Mouse (Mus musculus) limb, embryonic 12.5 days (tissue): ENCODE measurements around the gene Dhrs11. TPM values are rescaled to one million over a fixed set of nuclear protein-coding genes. Genes with fewer than 3 reads are reported as not detected.

Experiments used
- ATAC-seq: fragments of 200-750 bp; cut with Nextera tagmentation; 2 replicates; pipeline ENCODE4 v1.8.0; 2017; ENCODE audit warnings: low read depth, moderate TSS enrichment; ENCODE audit not compliant: insufficient number of reproducible peaks, insufficient read depth, low FRiP score, low TSS enrichment
- H3K27ac ChIP-seq: fragments of 300-500 bp; sonication (generic); 2 replicates; pipeline ENCODE4 v1.5.1; 2016; ENCODE audit warnings: mild to moderate bottlenecking, moderate library complexity
- H3K27me3 ChIP-seq: fragments of 300-500 bp; sonication (generic); 2 replicates; pipeline ENCODE4 v1.6.1; 2016; ENCODE audit warnings: mild to moderate bottlenecking, moderate library complexity
- H3K36me3 ChIP-seq: fragments of 300-500 bp; sonication (generic); 2 replicates; pipeline ENCODE4 v1.6.1; 2016; ENCODE audit warnings: mild to moderate bottlenecking, moderate library complexity
- H3K4me1 ChIP-seq: fragments of 300-500 bp; sonication (generic); replicated peaks from 2 replicates; pipeline ENCODE4 v1.6.1; 2016
- H3K4me2 ChIP-seq: fragments of 300-500 bp; sonication (generic); 2 replicates; pipeline ENCODE4 v1.6.1; 2016; ENCODE audit warnings: mild to moderate bottlenecking, moderate library complexity
- H3K4me3 ChIP-seq: fragments of 300-500 bp; sonication (generic); replicated peaks from 2 replicates; pipeline ENCODE4 v1.5.1; 2016; ENCODE audit warnings: mild to moderate bottlenecking
- H3K9ac ChIP-seq: fragments of 300-500 bp; sonication (generic); replicated peaks from 2 replicates; pipeline ENCODE4 v1.6.1; 2016; ENCODE audit warnings: mild to moderate bottlenecking, moderate library complexity
- H3K9me3 ChIP-seq: fragments of 300-500 bp; sonication (generic); 2 replicates; pipeline ENCODE4 v1.6.1; 2016; ENCODE audit warnings: mild to moderate bottlenecking, moderate library complexity
- WGBS: fragments of 180-500 bp; shearing (Covaris S2); methylation state at CpG from one replicate; pipeline ENCODE4 v1.1.7; 2016; 5-methylcytosine and 5-hydroxymethylcytosine counted together
- polyA plus RNA-seq: library from polyadenylated mRNA; unstranded; fragments of >200 nt; fragmentation: Nextera tagmentation; extraction: Ambion mirVana; gene quantifications from 2 replicates; pipeline ENCODE4 v1.2.1, GENCODE M21; 2016

Dhrs11 gene
- polyA plus RNA-seq, 1 experiment from 2014 or later: 9.8 TPM

DNA sequence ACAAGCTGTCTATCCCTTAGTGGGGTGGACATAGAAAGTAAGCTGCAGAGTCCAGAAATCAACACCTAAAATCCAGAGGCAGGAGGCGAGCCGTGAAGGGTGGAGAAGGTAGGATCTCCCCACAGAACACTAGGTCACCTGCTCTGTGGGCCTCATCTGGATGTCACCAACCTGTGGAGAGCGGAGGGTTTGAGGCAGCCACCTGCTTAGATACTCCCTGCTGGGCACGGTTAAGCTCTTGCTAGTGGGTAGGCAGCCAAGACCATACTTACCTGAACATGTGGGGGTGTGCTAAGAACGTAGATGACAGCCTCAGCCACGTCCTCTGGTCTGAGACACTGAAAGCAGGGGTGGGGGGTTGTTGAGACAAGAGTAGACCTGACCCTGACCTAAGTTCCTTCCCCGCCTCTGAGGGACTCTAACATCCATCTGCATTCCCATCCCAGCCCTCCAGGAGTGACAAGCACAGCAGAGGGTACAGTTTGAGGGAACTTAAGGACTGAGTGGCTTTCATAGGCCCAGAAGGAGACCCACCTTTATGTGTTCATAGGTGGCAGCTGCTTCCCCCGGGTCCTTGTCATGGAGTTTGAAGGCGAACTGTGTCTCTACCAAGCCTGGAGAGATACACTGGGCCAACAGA lies 7.5 kb downstream of the Dhrs11 start:
- Histone ChIP-seq H3K36me3 (no peaks in the 10 kb centered on the region), H3K9ac (no peak overlapping the region), H3K27ac (no peak overlapping the region), H3K27me3 (no peaks in the 10 kb centered on the region), H3K9me3 (no peaks in the 10 kb centered on the region), H3K4me1 (0 out of 2 replicates have a peak, but pooled peaks cover 9% of the 10 kb centered on the region), H3K4me3 (no peak overlapping the region), H3K4me2 (no peak overlapping the region)
- no peak for ATAC-seq
- 81% methylated on average over 9 of the region's 9 CpGs for WGBS

DNA sequence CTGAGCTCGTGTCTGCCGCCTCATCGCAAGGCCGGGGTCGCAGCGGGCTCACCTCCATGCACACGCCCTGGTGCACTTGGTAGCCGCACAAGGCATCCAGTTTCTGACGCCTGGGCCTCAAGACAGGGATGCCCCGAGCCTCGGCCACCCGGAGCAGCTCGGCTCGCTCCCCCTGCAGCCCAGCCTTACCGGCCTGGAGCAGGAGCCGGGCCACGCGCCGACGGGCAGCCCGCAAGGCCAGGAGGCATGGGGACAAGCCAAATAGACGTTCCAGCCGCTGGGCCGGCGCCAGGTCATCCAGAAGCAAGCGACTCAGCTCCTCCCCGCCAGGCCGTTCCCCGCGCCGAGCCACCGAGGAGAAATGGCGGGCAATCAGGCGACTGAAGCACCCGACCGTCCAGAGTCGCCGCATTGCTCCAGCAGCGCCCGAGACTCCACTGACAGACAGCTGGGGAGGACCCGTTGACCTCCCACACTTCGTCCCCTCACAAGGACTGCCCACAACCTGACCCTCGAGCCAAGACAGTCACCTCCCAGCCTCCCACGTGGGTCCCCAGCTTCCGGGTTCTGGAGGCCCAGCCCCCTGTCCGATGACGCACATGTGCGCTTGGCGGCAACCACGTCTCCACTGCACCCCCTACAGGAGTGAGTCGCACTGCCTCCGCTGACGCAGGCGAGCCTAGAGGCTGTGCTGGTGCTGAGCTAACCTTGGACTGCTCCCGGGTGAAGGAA lies 9.7 kb downstream of the Dhrs11 start, which contains the start of gene Mrm1:
Gene Mrm1 (minus strand): TSS at position 555 of the 732 bp plus-strand sequence.
- Histone ChIP-seq H3K9me3 (no peaks in the 10 kb centered on the region), H3K36me3 (no peaks in the 10 kb centered on the region), H3K9ac (peak within 1 kb of the TSS; percentile 65), H3K4me2 (peak within 1 kb of the TSS; percentile 100), H3K27ac (peak within 1 kb of the TSS; percentile 53), H3K27me3 (no peaks in the 10 kb centered on the region), H3K4me3 (peak within 1 kb of the TSS; percentile 71), H3K4me1 (0 out of 2 replicates have a peak, but pooled peaks cover 9% of the 10 kb centered on the region)
- under 1% methylated on average over 55 of the region's 55 CpGs for WGBS
- ATAC-seq: peak; percentile 75

DNA sequence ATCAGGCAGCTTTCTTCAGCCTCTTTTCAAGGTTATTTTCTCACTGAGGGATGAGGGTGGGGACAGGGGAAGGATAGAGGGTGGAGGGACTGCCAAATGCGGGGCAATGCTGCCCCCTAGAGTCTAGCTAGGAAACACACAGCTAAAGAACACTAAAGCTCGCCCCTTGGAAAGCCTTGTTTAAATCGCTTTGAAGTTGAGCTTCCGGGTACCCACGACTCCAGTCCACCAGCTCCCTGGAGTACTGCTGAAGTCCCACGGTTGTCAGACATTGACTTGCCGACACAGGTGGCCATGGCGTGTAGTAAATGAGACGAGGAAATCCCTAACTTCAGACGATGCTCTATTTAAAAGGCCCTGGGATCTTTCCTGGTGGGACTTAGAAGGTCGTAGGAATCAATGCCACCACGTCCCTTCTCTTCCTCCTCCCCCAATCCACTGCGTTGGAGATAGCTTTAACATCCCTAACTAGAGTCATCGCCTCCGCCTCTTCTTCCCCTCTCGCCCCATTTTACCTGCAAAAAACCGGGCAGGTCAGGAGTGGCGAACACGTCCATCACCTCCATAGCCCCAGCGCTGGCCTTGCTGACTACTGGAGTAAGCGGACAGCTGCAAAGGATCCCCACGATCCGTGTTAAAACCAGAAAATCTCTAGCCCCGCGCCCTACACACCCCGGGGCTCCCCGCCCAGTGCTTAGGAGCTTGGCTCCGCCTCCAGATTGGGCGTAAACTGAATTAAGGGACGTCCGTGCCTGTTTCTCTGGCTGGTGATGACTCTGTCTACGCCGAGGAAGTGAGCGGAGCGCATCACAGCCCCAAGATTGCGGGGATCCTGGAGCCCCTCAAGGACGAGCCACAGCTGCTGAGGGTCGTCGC lies 10.5 kb downstream of the Dhrs11 start:
- Histone ChIP-seq H3K36me3 (no peaks in the 10 kb centered on the region), H3K4me1 (0 out of 2 replicates have a peak, but pooled peaks cover 9% of the 10 kb centered on the region), H3K4me2 (peak overlapping the region; percentile 100), H3K27me3 (no peaks in the 10 kb centered on the region), H3K27ac (peak overlapping the region; percentile 53), H3K9ac (peak overlapping the region; percentile 65), H3K4me3 (peak overlapping the region; percentile 71), H3K9me3 (no peaks in the 10 kb centered on the region)
- WGBS: under 1% methylated on average over 39 of the region's 39 CpGs
- peak; percentile 22 for ATAC-seq

DNA sequence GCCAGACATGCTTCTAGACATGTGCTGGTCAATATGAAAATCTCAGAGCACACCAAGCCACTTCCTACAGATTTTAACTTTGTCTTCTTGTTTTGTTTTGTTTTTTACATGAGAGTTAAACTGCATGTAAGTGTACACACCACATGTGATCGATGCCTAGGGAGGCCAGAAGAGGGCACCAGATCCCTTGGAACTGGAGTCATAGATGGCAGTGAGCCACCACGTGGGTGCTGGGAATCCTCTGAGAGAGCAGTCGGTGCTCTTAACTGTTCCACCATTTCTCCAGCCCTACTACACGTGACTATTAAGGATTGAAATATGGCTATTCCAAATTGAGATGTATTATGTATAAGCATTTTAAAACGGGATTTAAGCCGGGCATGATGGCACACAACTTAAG lies 11.4 kb downstream of the Dhrs11 start:
- ATAC-seq: no peak
- Histone ChIP-seq H3K27ac (no peak overlapping the region), H3K4me2 (no peak overlapping the region), H3K36me3 (no peaks in the 10 kb centered on the region), H3K4me1 (0 out of 2 replicates have a peak, but pooled peaks cover 9% of the 10 kb centered on the region), H3K4me3 (no peak overlapping the region), H3K9me3 (no peaks in the 10 kb centered on the region), H3K27me3 (no peaks in the 10 kb centered on the region), H3K9ac (no peak overlapping the region)
- WGBS: 85% methylated on average over 6 of the region's 6 CpGs

DNA sequence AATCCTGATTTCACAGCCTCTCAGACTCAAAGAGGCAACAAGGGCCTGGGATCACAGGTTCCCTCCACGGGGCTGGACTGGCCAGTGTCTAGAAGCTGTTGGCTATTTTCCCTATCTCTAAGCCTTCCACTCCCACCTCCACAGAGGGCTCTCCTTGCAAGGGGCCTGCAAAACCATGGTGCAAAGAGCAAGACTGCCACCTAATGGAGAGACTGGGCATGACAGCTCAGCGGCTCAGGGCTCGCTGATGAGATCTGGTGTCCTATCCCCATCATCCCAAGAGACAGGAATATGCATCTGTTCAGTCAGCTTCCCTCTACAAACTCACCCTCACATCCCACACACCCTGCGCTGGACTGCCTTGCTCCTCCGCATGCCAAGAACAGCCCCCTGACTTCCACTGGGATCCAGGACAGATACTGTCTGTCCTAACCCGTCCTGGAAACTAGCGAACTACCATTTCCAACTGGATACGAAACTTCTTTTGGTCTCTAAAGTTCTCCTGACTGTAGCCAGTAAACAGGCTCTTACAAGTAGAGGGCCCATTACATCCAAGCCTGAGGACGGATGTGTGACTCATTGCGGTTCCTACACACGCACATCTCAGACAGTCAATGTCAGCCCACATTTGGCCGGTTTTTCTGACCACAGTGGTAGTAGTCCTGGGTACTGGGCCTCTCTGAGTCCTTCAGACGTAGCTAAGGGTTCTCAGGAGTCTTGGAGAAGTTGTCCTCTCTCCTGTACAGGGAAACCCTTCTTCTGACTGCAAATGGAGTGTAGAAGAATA lies 14.9 kb downstream of the Dhrs11 start:
- Histone ChIP-seq H3K9ac (no peak overlapping the region), H3K4me2 (no peak overlapping the region), H3K27ac (no peak overlapping the region), H3K4me3 (no peak overlapping the region), H3K27me3 (peaks cover under 1% of the 10 kb centered on the region; the same call in 1 of the 2 replicates), H3K9me3 (no peaks in the 10 kb centered on the region), H3K36me3 (no peaks in the 10 kb centered on the region), H3K4me1 (0 out of 2 replicates have a peak, but pooled peaks cover 6% of the 10 kb centered on the region)
- 56% methylated on average over 13 of the region's 13 CpGs for WGBS
- ATAC-seq: no peak

DNA sequence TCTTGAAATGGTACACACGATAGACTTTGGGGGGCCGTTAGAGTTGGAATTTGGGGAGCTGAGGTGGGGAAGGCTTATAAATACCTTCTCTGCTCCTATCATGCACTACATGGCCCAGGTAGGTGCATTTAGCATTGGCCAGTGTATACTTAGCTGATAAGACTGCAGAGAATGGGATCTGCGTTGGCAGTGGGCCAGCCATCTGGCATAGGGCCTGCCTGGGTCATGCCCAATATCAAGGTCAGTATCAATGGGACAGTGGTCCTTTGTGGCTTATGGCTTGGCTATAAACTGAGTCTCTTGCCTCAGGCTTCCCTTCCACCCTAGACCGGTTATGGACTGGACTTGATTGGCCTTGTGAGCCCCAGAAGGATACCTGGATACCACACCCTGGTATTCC lies 24.4 kb downstream of the Dhrs11 start:
- Histone ChIP-seq H3K9ac (no peak overlapping the region), H3K27me3 (peaks cover 4% of the 10 kb centered on the region; the same call in 1 of the 2 replicates), H3K4me1 (0 out of 2 replicates have a peak, but pooled peaks cover 3% of the 10 kb centered on the region), H3K4me3 (no peak overlapping the region), H3K4me2 (no peak overlapping the region), H3K9me3 (no peaks in the 10 kb centered on the region), H3K27ac (no peak overlapping the region), H3K36me3 (no peaks in the 10 kb centered on the region)
- ATAC-seq: no peak
- WGBS: 90% methylated on average over 4 of the region's 4 CpGs

DNA sequence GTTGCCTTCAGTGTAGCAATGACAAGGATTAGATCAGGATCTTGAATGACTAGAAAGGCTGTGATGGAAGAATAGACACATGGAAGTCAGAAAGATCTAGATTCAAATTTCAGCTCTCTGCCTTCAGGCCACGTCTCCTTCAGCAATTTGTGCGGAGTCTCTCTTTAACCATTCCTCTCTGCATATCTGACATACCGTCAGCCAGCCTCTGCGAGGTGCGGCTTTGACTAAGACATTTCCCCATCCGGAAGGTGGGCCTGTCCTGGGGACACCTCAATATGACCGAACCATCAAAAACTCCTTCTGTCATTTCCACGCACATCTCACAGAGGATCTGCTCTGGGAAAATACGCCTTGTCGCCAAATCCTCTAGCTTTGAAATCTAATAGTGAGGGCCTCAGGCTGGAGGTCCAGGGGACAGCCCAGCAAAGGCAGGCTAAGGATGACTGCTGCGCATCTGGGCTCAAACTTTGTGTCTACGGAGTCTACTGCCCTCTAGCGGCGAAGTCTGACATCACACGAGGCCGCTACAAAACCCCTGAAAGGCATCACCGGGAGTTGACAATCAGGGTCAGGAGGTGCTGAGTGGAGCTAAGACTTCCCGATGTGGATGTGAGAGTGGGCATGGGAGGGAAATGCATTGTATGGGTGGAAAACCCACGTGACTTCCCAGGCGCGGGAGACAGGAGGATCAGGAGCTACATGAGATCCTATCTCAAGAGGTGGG lies 31.0 kb downstream of the Dhrs11 start:
- H3K4me1 ChIP-seq: peaks cover 3% of the 10 kb centered on the region; the same call in 1 of the 2 replicates
- H3K27ac ChIP-seq: no peak overlapping the region
- H3K4me2 ChIP-seq: no peak overlapping the region
- WGBS: 21% methylated on average over 21 of the region's 21 CpGs
- no peaks in the 10 kb centered on the region for H3K9me3 ChIP-seq
- H3K36me3 ChIP-seq: no peaks in the 10 kb centered on the region
- no peak overlapping the region for H3K9ac ChIP-seq
- no peak overlapping the region for H3K4me3 ChIP-seq
- H3K27me3 ChIP-seq: peaks cover 15% of the 10 kb centered on the region
- ATAC-seq: no peak

DNA sequence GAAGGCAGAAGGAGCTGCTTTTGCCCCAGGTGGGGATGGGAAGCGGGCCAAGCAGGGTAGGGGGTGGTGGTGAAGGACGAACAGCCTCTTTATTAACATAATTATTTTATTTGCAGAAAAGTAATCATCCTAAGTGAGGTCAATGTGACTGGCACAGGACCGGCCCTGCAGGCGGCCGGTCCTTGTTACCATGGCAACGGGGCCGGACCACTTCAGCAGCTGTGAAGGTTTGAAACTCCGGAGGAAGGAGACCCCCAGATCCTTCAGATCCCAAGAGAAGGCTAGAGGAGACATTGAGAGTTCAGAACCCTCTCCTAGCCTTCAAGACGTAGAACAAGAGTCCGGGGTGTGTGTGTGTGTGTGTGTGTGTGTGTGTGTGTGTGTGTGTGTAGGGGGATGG lies 31.8 kb downstream of the Dhrs11 start:
- Histone ChIP-seq H3K4me1 (peaks cover 3% of the 10 kb centered on the region; the same call in 1 of the 2 replicates), H3K4me3 (no peak overlapping the region)
- no peak for ATAC-seq

DNA sequence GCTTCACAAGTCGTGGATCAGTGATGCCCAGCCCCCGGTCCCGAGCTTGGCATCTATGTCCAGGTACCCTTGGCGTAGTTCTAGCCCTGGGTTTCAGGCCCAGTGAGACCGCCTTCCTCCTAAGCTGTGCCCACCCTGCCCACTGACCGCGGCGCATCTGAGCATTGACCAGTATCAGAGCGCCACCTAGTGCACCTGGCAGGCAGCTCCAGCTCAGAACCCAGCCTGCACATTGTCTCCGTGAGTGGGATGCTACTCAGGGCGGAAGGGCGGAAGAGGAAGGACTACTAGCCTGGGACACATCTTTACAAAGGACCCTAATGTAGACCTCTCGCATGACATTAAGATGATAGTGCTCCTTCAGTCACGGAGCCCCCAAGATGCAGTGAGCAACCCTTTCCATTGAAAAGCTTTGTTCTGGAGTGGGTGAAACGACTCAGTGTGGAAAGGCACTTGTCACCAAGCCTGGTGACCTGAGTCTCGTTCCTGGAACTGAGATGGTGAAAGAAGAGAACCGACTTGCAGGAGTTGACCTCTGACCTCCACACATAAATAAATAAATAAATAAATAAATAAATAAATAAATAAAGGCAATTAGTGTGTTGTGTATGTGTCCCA lies 34.2 kb downstream of the Dhrs11 start:
- Histone ChIP-seq H3K9me3 (no peaks in the 10 kb centered on the region), H3K4me3 (no peak overlapping the region), H3K9ac (no peak overlapping the region; the same call in 1 of the 2 replicates), H3K27ac (no peak overlapping the region), H3K27me3 (peaks cover 20% of the 10 kb centered on the region), H3K4me2 (peak overlapping the region; percentile 48), H3K36me3 (no peaks in the 10 kb centered on the region), H3K4me1 (peaks cover 8% of the 10 kb centered on the region; the same call in 1 of the 2 replicates)
- 12% methylated on average over 17 of the region's 17 CpGs for WGBS
- ATAC-seq: no peak; the same call in 1 of the 2 replicates

More for the DNA sequence above, 31.8 kb downstream of the Dhrs11 start:
- 40% methylated on average over 10 of the region's 10 CpGs for WGBS
- Histone ChIP-seq H3K27me3 (peaks cover 18% of the 10 kb centered on the region), H3K27ac (no peak overlapping the region), H3K9ac (no peak overlapping the region), H3K36me3 (no peaks in the 10 kb centered on the region), H3K4me2 (no peak overlapping the region), H3K9me3 (no peaks in the 10 kb centered on the region)
